Mouse (Mus musculus): ENCODE results near the gene Mettl1.

DNA sequence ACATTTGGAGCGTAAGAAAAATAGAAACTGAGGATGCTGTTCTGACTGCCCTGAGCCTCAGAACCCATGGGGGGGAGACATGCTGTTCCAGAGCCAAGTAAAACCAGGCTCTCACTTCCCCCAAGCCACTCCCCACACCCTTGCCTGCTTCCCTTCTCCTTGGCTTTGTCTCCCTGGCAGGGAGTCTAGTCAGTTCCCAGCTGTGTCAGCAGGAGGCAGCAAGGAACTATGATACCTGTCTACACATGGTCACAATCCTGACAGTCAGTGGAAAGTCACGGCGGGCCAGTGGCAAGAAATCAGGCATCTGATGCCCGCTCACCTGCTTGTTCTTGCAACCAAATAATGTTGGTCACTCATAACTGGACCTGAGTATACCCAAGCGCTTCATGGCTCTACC is 24.7 kb upstream of the Mettl1 start:
- TF ChIP-seq CTCF (IDR thresholded peaks at IDR 0.05; ENCODE audit: borderline replicate concordance, insufficient read depth, low read length): no peak
- no peak for TF ChIP-seq POLR2A (IDR thresholded peaks at IDR 0.05; ENCODE audit: low read depth, low read length)

All from embryonic fibroblast, embryonic 13.5 days (primary cell).